Mouse (Mus musculus): Measurements from ENCODE around the gene Tars2. TPM values are rescaled to one million over a fixed set of nuclear protein-coding genes. Genes with fewer than 3 reads are reported as not detected.

Tars2 gene
- polyA plus RNA-seq, 1 experiment from 2014 or later: 56.5 TPM

- H3K9me3 ChIP-seq (ENCODE audit: control insufficient read depth, low read length): no peaks in the 10 kb centered on the region
- DNase-seq (ENCODE audit: low spot score): no peak
- no peak overlapping the region for H3K9ac ChIP-seq (ENCODE audit: low read length)
- ATAC-seq (ENCODE audit: insufficient read depth, low FRiP score, low TSS enrichment): no peak
- H3K27me3 ChIP-seq (ENCODE audit: control insufficient read depth, insufficient read depth, low read length): no peaks in the 10 kb centered on the region
- no peak overlapping the region for H3K4me2 ChIP-seq (ENCODE audit: low read depth)
- 76% methylated on average over 7 of the region's 7 CpGs for WGBS
- H3K4me3 ChIP-seq (ENCODE audit: low read depth, low read length): no peak overlapping the region
- peaks cover 4% of the 10 kb centered on the region for H3K36me3 ChIP-seq (ENCODE audit: control insufficient read depth, insufficient read depth, low read length)
- no peaks in the 10 kb centered on the region for H3K4me1 ChIP-seq (ENCODE audit: control insufficient read depth, insufficient read depth, low read length)
- H3K27ac ChIP-seq (ENCODE audit: low read depth, low read length): no peak overlapping the region
Observed at GRCm38 (mm10) chr3:95730431-95730830, 29.6 kb downstream of the Tars2 start.

- H3K4me1 ChIP-seq (ENCODE audit: control insufficient read depth, insufficient read depth, low read length): no peaks in the 10 kb centered on the region
- H3K36me3 ChIP-seq (ENCODE audit: control insufficient read depth, insufficient read depth, low read length): no peaks in the 10 kb centered on the region
- 79% methylated on average over 2 of the region's 2 CpGs for WGBS
- ATAC-seq (ENCODE audit: insufficient read depth, low FRiP score, low TSS enrichment): no peak
- H3K27me3 ChIP-seq (ENCODE audit: control insufficient read depth, insufficient read depth, low read length): no peaks in the 10 kb centered on the region
- H3K9ac ChIP-seq (ENCODE audit: low read length): no peak overlapping the region
- DNase-seq (ENCODE audit: low spot score): no peak
- no peaks in the 10 kb centered on the region for H3K9me3 ChIP-seq (ENCODE audit: control insufficient read depth, low read length)
- no peak overlapping the region for H3K27ac ChIP-seq (ENCODE audit: low read depth, low read length)
- no peak overlapping the region for H3K4me3 ChIP-seq (ENCODE audit: low read depth, low read length)
- no peak overlapping the region for H3K4me2 ChIP-seq (ENCODE audit: low read depth)
Observed at GRCm38 (mm10) chr3:95728906-95729305, 31.1 kb downstream of the Tars2 start.

GRCm38 (mm10) chr3:95726696-95727358 is 33.2 kb downstream of the Tars2 start:
- Histone ChIP-seq H3K4me3 (ENCODE audit: low read depth, low read length) (no peak overlapping the region), H3K9ac (ENCODE audit: low read length) (no peak overlapping the region), H3K9me3 (ENCODE audit: control insufficient read depth, low read length) (no peaks in the 10 kb centered on the region), H3K27me3 (ENCODE audit: control insufficient read depth, insufficient read depth, low read length) (no peaks in the 10 kb centered on the region), H3K36me3 (ENCODE audit: control insufficient read depth, insufficient read depth, low read length) (no peaks in the 10 kb centered on the region), H3K27ac (ENCODE audit: low read depth, low read length) (no peak overlapping the region), H3K4me1 (ENCODE audit: control insufficient read depth, insufficient read depth, low read length) (no peaks in the 10 kb centered on the region), H3K4me2 (ENCODE audit: low read depth) (no peak overlapping the region)
- ATAC-seq (ENCODE audit: insufficient read depth, low FRiP score, low TSS enrichment): no peak
- DNase-seq (ENCODE audit: low spot score): no peak
- WGBS: 78% methylated on average over 7 of the region's 7 CpGs

GRCm38 (mm10) chr3:95725863-95726262 is 34.1 kb downstream of the Tars2 start:
- no peak overlapping the region for H3K4me3 ChIP-seq (ENCODE audit: low read depth, low read length)
- H3K36me3 ChIP-seq (ENCODE audit: control insufficient read depth, insufficient read depth, low read length): no peaks in the 10 kb centered on the region
- DNase-seq (ENCODE audit: low spot score) (no peak), ATAC-seq (ENCODE audit: insufficient read depth, low FRiP score, low TSS enrichment) (no peak)
- 86% methylated on average over 7 of the region's 7 CpGs for WGBS
- H3K9ac ChIP-seq (ENCODE audit: low read length): no peak overlapping the region
- no peaks in the 10 kb centered on the region for H3K4me1 ChIP-seq (ENCODE audit: control insufficient read depth, insufficient read depth, low read length)
- H3K27ac ChIP-seq (ENCODE audit: low read depth, low read length): no peak overlapping the region
- H3K9me3 ChIP-seq (ENCODE audit: control insufficient read depth, low read length): no peaks in the 10 kb centered on the region
- H3K27me3 ChIP-seq (ENCODE audit: control insufficient read depth, insufficient read depth, low read length): no peaks in the 10 kb centered on the region
- no peak overlapping the region for H3K4me2 ChIP-seq (ENCODE audit: low read depth)

GRCm38 (mm10) chr3:95722386-95722785 is 37.6 kb downstream of the Tars2 start:
- H3K27me3 ChIP-seq (ENCODE audit: control insufficient read depth, insufficient read depth, low read length): no peaks in the 10 kb centered on the region
- H3K4me2 ChIP-seq (ENCODE audit: low read depth): no peak overlapping the region
- no peak overlapping the region for H3K27ac ChIP-seq (ENCODE audit: low read depth, low read length)
- DNase-seq (ENCODE audit: low spot score) (no peak), ATAC-seq (ENCODE audit: insufficient read depth, low FRiP score, low TSS enrichment) (no peak)
- 64% methylated on average over 3 of the region's 3 CpGs for WGBS
- H3K9me3 ChIP-seq (ENCODE audit: control insufficient read depth, low read length): no peaks in the 10 kb centered on the region
- H3K4me1 ChIP-seq (ENCODE audit: control insufficient read depth, insufficient read depth, low read length): no peaks in the 10 kb centered on the region
- H3K36me3 ChIP-seq (ENCODE audit: control insufficient read depth, insufficient read depth, low read length): no peaks in the 10 kb centered on the region
- H3K9ac ChIP-seq (ENCODE audit: low read length): no peak overlapping the region
- H3K4me3 ChIP-seq (ENCODE audit: low read depth, low read length): no peak overlapping the region

GRCm38 (mm10) chr3:95718153-95718552 is 41.9 kb downstream of the Tars2 start:
- Histone ChIP-seq H3K9me3 (ENCODE audit: control insufficient read depth, low read length) (no peaks in the 10 kb centered on the region), H3K4me3 (ENCODE audit: low read depth, low read length) (no peak overlapping the region), H3K4me2 (ENCODE audit: low read depth) (no peak overlapping the region), H3K27ac (ENCODE audit: low read depth, low read length) (no peak overlapping the region), H3K9ac (ENCODE audit: low read length) (no peak overlapping the region), H3K4me1 (ENCODE audit: control insufficient read depth, insufficient read depth, low read length) (no peaks in the 10 kb centered on the region), H3K36me3 (ENCODE audit: control insufficient read depth, insufficient read depth, low read length) (no peaks in the 10 kb centered on the region), H3K27me3 (ENCODE audit: control insufficient read depth, insufficient read depth, low read length) (no peaks in the 10 kb centered on the region)
- DNase-seq (ENCODE audit: low spot score): no peak
- WGBS: 81% methylated on average over 2 of the region's 2 CpGs
- ATAC-seq (ENCODE audit: insufficient read depth, low FRiP score, low TSS enrichment): no peak

- no peak overlapping the region for H3K4me3 ChIP-seq (ENCODE audit: low read depth, low read length)
- no peak overlapping the region for H3K4me2 ChIP-seq (ENCODE audit: low read depth)
- H3K4me1 ChIP-seq (ENCODE audit: control insufficient read depth, insufficient read depth, low read length): no peaks in the 10 kb centered on the region
- WGBS: 84% methylated on average over 1 of the region's 1 CpGs
- H3K9me3 ChIP-seq (ENCODE audit: control insufficient read depth, low read length): no peaks in the 10 kb centered on the region
- H3K36me3 ChIP-seq (ENCODE audit: control insufficient read depth, insufficient read depth, low read length): no peaks in the 10 kb centered on the region
- no peak overlapping the region for H3K9ac ChIP-seq (ENCODE audit: low read length)
- H3K27ac ChIP-seq (ENCODE audit: low read depth, low read length): no peak overlapping the region
- no peak for ATAC-seq (ENCODE audit: insufficient read depth, low FRiP score, low TSS enrichment)
- H3K27me3 ChIP-seq (ENCODE audit: control insufficient read depth, insufficient read depth, low read length): no peaks in the 10 kb centered on the region
- DNase-seq (ENCODE audit: low spot score): no peak
Observed at GRCm38 (mm10) chr3:95716075-95716474, 43.9 kb downstream of the Tars2 start.

- no peak for DNase-seq (ENCODE audit: low spot score)
- Histone ChIP-seq H3K4me2 (ENCODE audit: low read depth) (no peak overlapping the region), H3K4me3 (ENCODE audit: low read depth, low read length) (no peak overlapping the region), H3K4me1 (ENCODE audit: control insufficient read depth, insufficient read depth, low read length) (no peaks in the 10 kb centered on the region), H3K27ac (ENCODE audit: low read depth, low read length) (no peak overlapping the region), H3K9me3 (ENCODE audit: control insufficient read depth, low read length) (no peaks in the 10 kb centered on the region), H3K36me3 (ENCODE audit: control insufficient read depth, insufficient read depth, low read length) (no peaks in the 10 kb centered on the region), H3K9ac (ENCODE audit: low read length) (no peak overlapping the region), H3K27me3 (ENCODE audit: control insufficient read depth, insufficient read depth, low read length) (no peaks in the 10 kb centered on the region)
- no peak for ATAC-seq (ENCODE audit: insufficient read depth, low FRiP score, low TSS enrichment)
Observed at GRCm38 (mm10) chr3:95709967-95710366, 50.0 kb downstream of the Tars2 start.

- Histone ChIP-seq H3K36me3 (ENCODE audit: control insufficient read depth, insufficient read depth, low read length) (no peaks in the 10 kb centered on the region), H3K4me2 (ENCODE audit: low read depth) (no peak overlapping the region), H3K9ac (ENCODE audit: low read length) (no peak overlapping the region), H3K9me3 (ENCODE audit: control insufficient read depth, low read length) (no peaks in the 10 kb centered on the region), H3K4me3 (ENCODE audit: low read depth, low read length) (no peak overlapping the region), H3K27me3 (ENCODE audit: control insufficient read depth, insufficient read depth, low read length) (no peaks in the 10 kb centered on the region), H3K27ac (ENCODE audit: low read depth, low read length) (no peak overlapping the region), H3K4me1 (ENCODE audit: control insufficient read depth, insufficient read depth, low read length) (no peaks in the 10 kb centered on the region)
- no peak for DNase-seq (ENCODE audit: low spot score)
- 96% methylated on average over 4 of the region's 4 CpGs for WGBS
- no peak for ATAC-seq (ENCODE audit: insufficient read depth, low FRiP score, low TSS enrichment)
Observed at GRCm38 (mm10) chr3:95709044-95709443, 51.0 kb downstream of the Tars2 start.

All from neural tube, embryonic 11.5 days (tissue).